Comparison of ENCODE assay signal across 11 mouse cellular contexts in the genomic region with DNA sequence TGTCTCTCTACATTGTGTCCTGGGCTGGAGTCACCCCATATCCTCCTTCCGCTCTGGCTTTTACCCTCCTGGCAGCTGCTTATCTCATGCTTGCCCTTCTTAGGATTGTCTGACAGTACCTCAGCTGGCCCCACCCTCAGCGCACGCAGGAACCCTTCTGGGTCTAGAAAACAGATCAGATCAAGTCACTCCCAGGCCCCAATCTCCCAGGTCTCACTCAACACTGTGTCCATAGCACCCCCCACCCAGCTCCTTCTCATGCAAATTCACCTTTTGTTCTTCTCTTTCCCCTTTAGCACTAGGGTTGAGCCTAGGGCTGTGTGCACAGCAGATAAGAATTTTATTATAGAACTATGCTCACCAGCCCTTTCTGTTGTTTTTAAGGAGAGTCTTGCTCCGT. TPM values are rescaled to one million over a fixed set of nuclear protein-coding genes. Genes with fewer than 3 reads are reported as not detected.
DNase-seq lines count a peak whose midpoint lies in the region; ATAC-seq and TF ChIP-seq lines count a peak whose summit lies in the region.
"Had no signal": no experiment of that assay in that cellular context is flagged by ENCODE, and none has a peak within 500 bp of the region (broad histone marks: within the 10 kb centered on the region; RNA-seq: fewer than 3 reads in every experiment).

No protein-coding gene starts in this region.

- H3K36me3 ChIP-seq in ES-Bruce4 (ENCODE audit: control insufficient read depth, insufficient read depth, low read length, poor library complexity, severe bottlenecking) (no peaks in the 10 kb centered on the region), ES-E14 (ENCODE audit: control insufficient read depth, insufficient read depth, low read length, poor library complexity, severe bottlenecking) (no peaks in the 10 kb centered on the region)
- H3K36me3 ChIP-seq in hindbrain, embryonic 13.5 days = no peaks in the 10 kb centered on the region

- DNase-seq in ES-E14 (ENCODE audit: low read depth, low spot score) = peak; percentile 68
- no peak for DNase-seq in layer of hippocampus, postnatal 10 days (ENCODE audit: low spot score in 2 of 2)
- no peak for DNase-seq in urinary bladder, postnatal 36 days (ENCODE audit: low spot score in 2 of 2)
- no peak for DNase-seq in thymus, postnatal 4 days
- DNase-seq: kidney, adult 9 months; lung, adult 2 months; thymus, adult 2 months had no signal

- H3K27ac ChIP-seq in ES-Bruce4 (ENCODE audit: insufficient read depth, low read length) (peak overlapping the region; percentile 79), ES-E14 (ENCODE audit: insufficient read depth, low read depth, low read length, poor library complexity, severe bottlenecking) (peak overlapping the region; percentile 47; the same call in 1 of the 2 replicates)
- peak overlapping the region; percentile 9; the same call in 1 of the 2 replicates for H3K27ac ChIP-seq in hindbrain, embryonic 13.5 days

- TF ChIP-seq EP300 in ES-Bruce4 (IDR thresholded peaks at IDR 0.05; ENCODE audit: insufficient read depth, low read depth, low read length) = peak; percentile 85

- TF ChIP-seq CTCF in ES-Bruce4 (IDR thresholded peaks at IDR 0.05; ENCODE audit: low read depth, low read length) = no peak

- in situ Hi-C loops in ES-E14 (cut with MboI; ENCODE audit: low sequenced_read_pairs in 2 of 2, unreplicated experiment in 2 of 2) = no loop called here

- H3K9me3 ChIP-seq in ES-Bruce4 (replicated peaks; ENCODE audit: control insufficient read depth, insufficient read depth, low read length, poor library complexity, severe bottlenecking) (no peaks in the 10 kb centered on the region), ES-E14 (ENCODE audit: control insufficient read depth, insufficient read depth, low read depth, low read length) (no peaks in the 10 kb centered on the region)
- H3K9me3 ChIP-seq in hindbrain, embryonic 13.5 days = no peaks in the 10 kb centered on the region

- peaks cover 12% of the 10 kb centered on the region for H3K4me1 ChIP-seq in ES-Bruce4 (ENCODE audit: control insufficient read depth, insufficient read depth, low read length)
- H3K4me1 ChIP-seq in ES-E14 (ENCODE audit: control insufficient read depth in 2 of 2, insufficient read depth in 2 of 2, low read length in 2 of 2, poor library complexity in 1 of 2) = peaks cover 12 to 33% of the 10 kb centered on the region in 2 experiments
- H3K4me1 ChIP-seq in hindbrain, embryonic 13.5 days (replicated peaks) = peaks cover 61% of the 10 kb centered on the region

- H3K4me3 ChIP-seq in ES-Bruce4 (ENCODE audit: low read depth, low read length) (0 out of 2 replicates have a peak overlapping the region, but pooled peaks have one; percentile 2), ES-E14 (ENCODE audit: insufficient read depth in 1 of 2, low read depth in 1 of 2, low read length in 2 of 2, poor library complexity in 1 of 2, severe bottlenecking in 1 of 2) (0 out of 4 replicates have a peak overlapping the region, but pooled peaks have one; percentile 2 to 6)
- peak overlapping the region; percentile 16; the same call in 1 of the 2 replicates for H3K4me3 ChIP-seq in hindbrain, embryonic 13.5 days

- H3K9ac ChIP-seq in ES-Bruce4 (ENCODE audit: low read depth, poor library complexity, severe bottlenecking) (no peak overlapping the region), ES-E14 (ENCODE audit: insufficient read depth, low read depth, low read length, poor library complexity, severe bottlenecking) (no peak overlapping the region)
- peak overlapping the region; percentile 59 for H3K9ac ChIP-seq in hindbrain, embryonic 13.5 days

- H3K4me2 ChIP-seq in hindbrain, embryonic 13.5 days = peak overlapping the region; percentile 92

- H3K27me3 ChIP-seq in ES-Bruce4 (ENCODE audit: control insufficient read depth, insufficient read depth, low read length, poor library complexity, severe bottlenecking) = no peaks in the 10 kb centered on the region
- peaks cover 14% of the 10 kb centered on the region for H3K27me3 ChIP-seq in hindbrain, embryonic 13.5 days

- TF ChIP-seq POLR2A in ES-Bruce4 (IDR thresholded peaks at IDR 0.05; ENCODE audit: insufficient read depth, low read length) = no peak

- WGBS in hindbrain, embryonic 13.5 days = 38% methylated on average over 4 of the region's 4 CpGs

- no peak for ATAC-seq in hindbrain, embryonic 13.5 days (ENCODE audit: low FRiP score)
- peak; percentile 63 for ATAC-seq in megakaryocyte progenitor cell, adult 5-6 weeks (replicated peaks; ENCODE audit: poor library complexity)
- ATAC-seq: activated CD4-positive, CD25-positive, alpha-beta regulatory T cell, adult 4 months had no signal

TF ChIP-seq in ES-E14, 5 proteins besides CTCF, POLR2A, EP300 and RAD21:
- TF ChIP-seq CHD2 (IDR thresholded peaks at IDR 0.05; ENCODE audit: low read depth, low read length) (no peak), HCFC1 (IDR thresholded peaks at IDR 0.05; ENCODE audit: borderline replicate concordance, insufficient read depth, low read length) (no peak), ZNF384 (IDR thresholded peaks at IDR 0.05; ENCODE audit: low read depth, low read length) (no peak), ZC3H11A (IDR thresholded peaks at IDR 0.05; ENCODE audit: borderline replicate concordance, low read depth, low read length) (no peak), MAFK (IDR thresholded peaks at IDR 0.05; ENCODE audit: insufficient read depth, low read depth, low read length) (no peak)
TF ChIP-seq in ES-E14: peak in this region for 0.

RNA-seq across cellular contexts. Expression of gene Tbc1d24, which starts 2.3 kb away (rescaled TPM):
- polyA plus RNA-seq in ES-Bruce4 (2011; ENCODE audit: insufficient read depth, insufficient read length, low read depth, missing spikeins) = 14.4 and 16.6 TPM in 2 replicates
- total RNA-seq in ES-E14 (2012; rRNA removed) = 14.1 and 20.4 TPM in 2 replicates
- polyA plus RNA-seq in hindbrain, embryonic 13.5 days (2015; fragmentation: Nextera tagmentation; extraction: Ambion mirVana) = 24.4 and 25.5 TPM in 2 replicates
- total RNA-seq in megakaryocyte progenitor cell, adult 5-6 weeks (2015) = 3.6 and 6.4 TPM in 2 replicates
- 6.4 and 6.6 TPM in 2 replicates for total RNA-seq in megakaryocyte progenitor cell, adult 5-6 weeks (2017)
- 10 to 100 TPM; 77.7 to 87.8 TPM for total RNA-seq in layer of hippocampus, postnatal 10 days (2021)

RNA-seq across cellular contexts. Expression of gene Ntn3, which starts 6.3 kb away (rescaled TPM):
- polyA plus RNA-seq in ES-Bruce4 (2011; ENCODE audit: insufficient read depth, insufficient read length, low read depth, missing spikeins) = 0.88 and 0.96 TPM in 2 replicates
- total RNA-seq in ES-E14 (2012; rRNA removed) = 2.7 and 4.1 TPM in 2 replicates
- polyA plus RNA-seq in hindbrain, embryonic 13.5 days (2015; fragmentation: Nextera tagmentation; extraction: Ambion mirVana) = 4.2 and 5.2 TPM in 2 replicates
- 0.15 TPM in 1 of 2 replicates, not detected in the other for total RNA-seq in megakaryocyte progenitor cell, adult 5-6 weeks (2015)
- total RNA-seq in megakaryocyte progenitor cell, adult 5-6 weeks (2017) = 0.12 and 0.30 TPM in 2 replicates
- total RNA-seq in layer of hippocampus, postnatal 10 days (2021) = 10 to 100 TPM; 13.5 to 14.4 TPM
- polyA plus RNA-seq: activated CD4-positive, CD25-positive, alpha-beta regulatory T cell, adult 4 months had no signal

RNA-seq across cellular contexts. Expression of gene Tedc2, which starts 17.6 kb away (rescaled TPM):
- polyA plus RNA-seq in ES-Bruce4 (2011; ENCODE audit: insufficient read depth, insufficient read length, low read depth, missing spikeins) = 21.0 and 24.5 TPM in 2 replicates
- 31.3 and 35.8 TPM in 2 replicates for total RNA-seq in ES-E14 (2012; rRNA removed)
- 11.8 and 12.8 TPM in 2 replicates for polyA plus RNA-seq in hindbrain, embryonic 13.5 days (2015; fragmentation: Nextera tagmentation; extraction: Ambion mirVana)
- total RNA-seq in megakaryocyte progenitor cell, adult 5-6 weeks (2015) = 7.8 and 10.2 TPM in 2 replicates
- 13.9 and 16.2 TPM in 2 replicates for total RNA-seq in megakaryocyte progenitor cell, adult 5-6 weeks (2017)
- total RNA-seq in layer of hippocampus, postnatal 10 days (2021) = 10 to 100 TPM in 1 of 2 experiments, 1 to 10 TPM in 1; 9.1 to 13.0 TPM

RNA-seq across cellular contexts. Expression of gene Atp6v0c, which starts 33.6 kb away (rescaled TPM):
- 254 and 307 TPM in 2 replicates for polyA plus RNA-seq in ES-Bruce4 (2011; ENCODE audit: insufficient read depth, insufficient read length, low read depth, missing spikeins)
- 129 and 159 TPM in 2 replicates for total RNA-seq in ES-E14 (2012; rRNA removed)
- polyA plus RNA-seq in hindbrain, embryonic 13.5 days (2015; fragmentation: Nextera tagmentation; extraction: Ambion mirVana) = 1,028 and 1,039 TPM in 2 replicates
- 405 and 437 TPM in 2 replicates for total RNA-seq in megakaryocyte progenitor cell, adult 5-6 weeks (2015)
- 109 and 145 TPM in 2 replicates for total RNA-seq in megakaryocyte progenitor cell, adult 5-6 weeks (2017)
- 1,000 to 10,000 TPM; 1,281 to 1,362 TPM for total RNA-seq in layer of hippocampus, postnatal 10 days (2021)

RNA-seq across cellular contexts. Expression of gene Amdhd2, which starts 39.5 kb away (rescaled TPM):
- 25.3 and 30.4 TPM in 2 replicates for polyA plus RNA-seq in ES-Bruce4 (2011; ENCODE audit: insufficient read depth, insufficient read length, low read depth, missing spikeins)
- 28.5 and 35.3 TPM in 2 replicates for total RNA-seq in ES-E14 (2012; rRNA removed)
- 36.8 and 37.4 TPM in 2 replicates for polyA plus RNA-seq in hindbrain, embryonic 13.5 days (2015; fragmentation: Nextera tagmentation; extraction: Ambion mirVana)
- total RNA-seq in megakaryocyte progenitor cell, adult 5-6 weeks (2015) = 21.9 and 33.7 TPM in 2 replicates
- 65.1 and 65.5 TPM in 2 replicates for total RNA-seq in megakaryocyte progenitor cell, adult 5-6 weeks (2017)
- 10 to 100 TPM; 33.8 to 40.1 TPM for total RNA-seq in layer of hippocampus, postnatal 10 days (2021)

Comparison
In these comparisons a context has a peak if more than half of its experiments do, and no peak if none do; other contexts are left out.
1. H3K27ac ChIP-seq: peak in every context shown above with its lines; median percentile 79 in ES-Bruce4; 47 in ES-E14; 9 in hindbrain, embryonic 13.5 days.